Mouse (Mus musculus): ENCODE data around the gene Avil. TPM values are rescaled to one million over a fixed set of nuclear protein-coding genes. Genes with fewer than 3 reads are reported as not detected.

Avil gene
- polyA plus RNA-seq, 1 experiment from 2014 or later: 3.7 TPM

GRCm38 (mm10) chr10:127002056-127002455 lies 1.5 kb downstream of the Avil start:
- H3K9me3 ChIP-seq (ENCODE audit: control insufficient read depth, low read length): no peaks in the 10 kb centered on the region
- no peaks in the 10 kb centered on the region for H3K4me1 ChIP-seq (ENCODE audit: control insufficient read depth, insufficient read depth, low read depth, low read length)
- H3K27ac ChIP-seq (ENCODE audit: low read depth, low read length): no peak overlapping the region
- no peaks in the 10 kb centered on the region for H3K27me3 ChIP-seq (replicated peaks; ENCODE audit: control insufficient read depth, insufficient read depth, low read length)
- WGBS: 75% methylated on average over 1 of the region's 1 CpGs
- no peak for ATAC-seq
- no peak overlapping the region for H3K9ac ChIP-seq (ENCODE audit: low read depth, low read length)
- H3K36me3 ChIP-seq (ENCODE audit: control insufficient read depth, insufficient read depth, low read length): peaks cover 4% of the 10 kb centered on the region
- H3K4me2 ChIP-seq (ENCODE audit: low read length): no peak overlapping the region
- no peak overlapping the region for H3K4me3 ChIP-seq (ENCODE audit: low read length)

DNA sequence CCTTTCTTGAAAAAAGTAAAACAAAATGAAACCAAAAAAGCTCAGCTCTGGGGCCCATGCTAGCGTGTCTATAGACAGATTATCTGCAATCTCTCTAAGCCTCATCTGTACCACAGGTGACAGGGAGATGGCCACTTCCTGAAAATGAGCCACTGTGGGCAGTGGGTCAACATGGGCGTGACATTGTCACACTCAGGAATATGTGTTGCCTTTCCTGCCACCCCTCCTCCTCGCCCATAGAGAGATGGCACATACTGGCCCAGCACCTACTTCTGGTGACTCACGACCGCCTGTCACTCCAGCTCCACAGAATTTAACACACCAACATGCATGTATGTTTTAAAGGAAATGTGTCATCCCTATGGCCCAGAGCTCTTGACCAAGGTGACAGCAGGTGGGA lies 2.3 kb downstream of the Avil start:
- H3K4me3 ChIP-seq (ENCODE audit: low read length): no peak overlapping the region
- no peaks in the 10 kb centered on the region for H3K4me1 ChIP-seq (ENCODE audit: control insufficient read depth, insufficient read depth, low read depth, low read length)
- H3K9me3 ChIP-seq (ENCODE audit: control insufficient read depth, low read length): no peaks in the 10 kb centered on the region
- ATAC-seq: no peak
- no peaks in the 10 kb centered on the region; the same call in none of the 2 replicates for H3K36me3 ChIP-seq (ENCODE audit: control insufficient read depth, insufficient read depth, low read length)
- no peak overlapping the region for H3K9ac ChIP-seq (ENCODE audit: low read depth, low read length)
- 91% methylated on average over 5 of the region's 5 CpGs for WGBS
- H3K27ac ChIP-seq (ENCODE audit: low read depth, low read length): no peak overlapping the region
- no peak overlapping the region for H3K4me2 ChIP-seq (ENCODE audit: low read length)
- H3K27me3 ChIP-seq (replicated peaks; ENCODE audit: control insufficient read depth, insufficient read depth, low read length): no peaks in the 10 kb centered on the region

- no peak for ATAC-seq
- no peaks in the 10 kb centered on the region for H3K9me3 ChIP-seq (ENCODE audit: control insufficient read depth, low read length)
- no peak overlapping the region for H3K4me2 ChIP-seq (ENCODE audit: low read length)
- 87% methylated on average over 8 of the region's 8 CpGs for WGBS
- H3K4me3 ChIP-seq (ENCODE audit: low read length): no peak overlapping the region
- H3K36me3 ChIP-seq (ENCODE audit: control insufficient read depth, insufficient read depth, low read length): no peaks in the 10 kb centered on the region; the same call in none of the 2 replicates
- H3K9ac ChIP-seq (ENCODE audit: low read depth, low read length): no peak overlapping the region
- H3K4me1 ChIP-seq (ENCODE audit: control insufficient read depth, insufficient read depth, low read depth, low read length): no peaks in the 10 kb centered on the region
- H3K27ac ChIP-seq (ENCODE audit: low read depth, low read length): no peak overlapping the region
- no peaks in the 10 kb centered on the region for H3K27me3 ChIP-seq (replicated peaks; ENCODE audit: control insufficient read depth, insufficient read depth, low read length)
Observed at GRCm38 (mm10) chr10:127003334-127003733, 2.8 kb downstream of the Avil start.

DNA sequence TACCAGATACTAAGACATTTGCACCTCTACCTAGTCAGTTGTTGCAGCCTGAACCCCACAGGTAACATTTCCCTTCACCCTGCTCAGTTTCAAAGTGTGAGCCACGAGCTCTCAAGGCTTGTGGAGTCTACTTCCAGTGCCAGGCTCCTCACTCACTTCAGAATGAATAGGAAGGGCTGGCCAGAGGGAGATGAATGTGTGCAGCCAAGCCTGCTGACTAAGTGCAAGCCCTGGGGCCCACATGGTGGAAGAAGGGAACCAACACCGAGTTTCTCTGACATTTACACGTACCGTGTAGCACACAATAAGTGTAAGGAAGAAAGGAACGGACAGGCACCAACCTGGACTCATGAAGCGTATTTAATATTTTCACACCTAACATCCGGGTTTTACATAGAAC lies 3.3 kb downstream of the Avil start:
- no peaks in the 10 kb centered on the region for H3K9me3 ChIP-seq (ENCODE audit: control insufficient read depth, low read length)
- H3K9ac ChIP-seq (ENCODE audit: low read depth, low read length): no peak overlapping the region
- H3K4me3 ChIP-seq (ENCODE audit: low read length): no peak overlapping the region
- no peaks in the 10 kb centered on the region; the same call in 1 of the 2 replicates for H3K36me3 ChIP-seq (ENCODE audit: control insufficient read depth, insufficient read depth, low read length)
- WGBS: 72% methylated on average over 7 of the region's 7 CpGs
- no peak overlapping the region for H3K4me2 ChIP-seq (ENCODE audit: low read length)
- no peak overlapping the region for H3K27ac ChIP-seq (ENCODE audit: low read depth, low read length)
- H3K4me1 ChIP-seq (ENCODE audit: control insufficient read depth, insufficient read depth, low read depth, low read length): no peaks in the 10 kb centered on the region
- H3K27me3 ChIP-seq (replicated peaks; ENCODE audit: control insufficient read depth, insufficient read depth, low read length): no peaks in the 10 kb centered on the region
- ATAC-seq: no peak

GRCm38 (mm10) chr10:127016488-127016887 lies 16.0 kb downstream of the Avil start:
- H3K27me3 ChIP-seq (replicated peaks; ENCODE audit: control insufficient read depth, insufficient read depth, low read length): no peaks in the 10 kb centered on the region

DNA sequence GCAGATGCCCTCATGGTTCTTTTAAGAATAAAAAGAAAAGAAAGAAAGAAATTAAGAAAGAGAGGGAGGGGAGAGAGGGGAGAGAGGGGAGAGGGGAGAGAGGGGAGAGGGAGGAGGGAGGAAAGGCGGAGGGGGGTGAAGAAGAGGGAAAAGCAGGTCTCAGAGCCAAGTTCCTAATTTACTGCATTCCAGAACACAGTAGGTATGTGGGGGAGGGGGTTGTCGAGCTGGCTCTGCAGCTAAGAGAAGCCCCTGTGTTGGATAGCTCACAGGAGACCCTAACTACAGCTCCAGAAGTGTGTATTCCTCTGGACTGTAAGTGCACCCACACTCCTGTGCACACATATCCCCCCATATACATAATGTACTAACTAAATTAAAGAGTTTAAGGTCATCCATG lies 16.6 kb downstream of the Avil start:
- no peak for ATAC-seq
- no peaks in the 10 kb centered on the region for H3K27me3 ChIP-seq (replicated peaks; ENCODE audit: control insufficient read depth, insufficient read depth, low read length)
- no peak overlapping the region for H3K4me2 ChIP-seq (ENCODE audit: low read length)
- H3K4me1 ChIP-seq (ENCODE audit: control insufficient read depth, insufficient read depth, low read depth, low read length): no peaks in the 10 kb centered on the region
- no peaks in the 10 kb centered on the region for H3K9me3 ChIP-seq (ENCODE audit: control insufficient read depth, low read length)
- H3K27ac ChIP-seq (ENCODE audit: low read depth, low read length): no peak overlapping the region
- no peaks in the 10 kb centered on the region for H3K36me3 ChIP-seq (ENCODE audit: control insufficient read depth, insufficient read depth, low read length)
- no peak overlapping the region for H3K4me3 ChIP-seq (ENCODE audit: low read length)
- 36% methylated on average over 2 of the region's 2 CpGs for WGBS
- no peak overlapping the region for H3K9ac ChIP-seq (ENCODE audit: low read depth, low read length)

More at GRCm38 (mm10) chr10:127016488-127016887, 16.0 kb downstream of the Avil start:
- Histone ChIP-seq H3K9me3 (ENCODE audit: control insufficient read depth, low read length) (no peaks in the 10 kb centered on the region), H3K4me2 (ENCODE audit: low read length) (no peak overlapping the region), H3K9ac (ENCODE audit: low read depth, low read length) (no peak overlapping the region), H3K27ac (ENCODE audit: low read depth, low read length) (no peak overlapping the region), H3K4me3 (ENCODE audit: low read length) (no peak overlapping the region), H3K4me1 (ENCODE audit: control insufficient read depth, insufficient read depth, low read depth, low read length) (no peaks in the 10 kb centered on the region), H3K36me3 (ENCODE audit: control insufficient read depth, insufficient read depth, low read length) (no peaks in the 10 kb centered on the region)
- no peak for ATAC-seq
- WGBS: 63% methylated on average over 5 of the region's 5 CpGs

GRCm38 (mm10) chr10:127018422-127018821 lies 17.9 kb downstream of the Avil start:
- no peak overlapping the region for H3K4me3 ChIP-seq (ENCODE audit: low read length)
- no peak overlapping the region for H3K4me2 ChIP-seq (ENCODE audit: low read length)
- H3K4me1 ChIP-seq (ENCODE audit: control insufficient read depth, insufficient read depth, low read depth, low read length): no peaks in the 10 kb centered on the region
- peaks cover 6% of the 10 kb centered on the region for H3K36me3 ChIP-seq (ENCODE audit: control insufficient read depth, insufficient read depth, low read length)
- no peaks in the 10 kb centered on the region for H3K9me3 ChIP-seq (ENCODE audit: control insufficient read depth, low read length)
- no peak overlapping the region for H3K27ac ChIP-seq (ENCODE audit: low read depth, low read length)
- ATAC-seq: no peak
- WGBS: 76% methylated on average over 16 of the region's 16 CpGs
- no peaks in the 10 kb centered on the region for H3K27me3 ChIP-seq (replicated peaks; ENCODE audit: control insufficient read depth, insufficient read depth, low read length)
- no peak overlapping the region for H3K9ac ChIP-seq (ENCODE audit: low read depth, low read length)

DNA sequence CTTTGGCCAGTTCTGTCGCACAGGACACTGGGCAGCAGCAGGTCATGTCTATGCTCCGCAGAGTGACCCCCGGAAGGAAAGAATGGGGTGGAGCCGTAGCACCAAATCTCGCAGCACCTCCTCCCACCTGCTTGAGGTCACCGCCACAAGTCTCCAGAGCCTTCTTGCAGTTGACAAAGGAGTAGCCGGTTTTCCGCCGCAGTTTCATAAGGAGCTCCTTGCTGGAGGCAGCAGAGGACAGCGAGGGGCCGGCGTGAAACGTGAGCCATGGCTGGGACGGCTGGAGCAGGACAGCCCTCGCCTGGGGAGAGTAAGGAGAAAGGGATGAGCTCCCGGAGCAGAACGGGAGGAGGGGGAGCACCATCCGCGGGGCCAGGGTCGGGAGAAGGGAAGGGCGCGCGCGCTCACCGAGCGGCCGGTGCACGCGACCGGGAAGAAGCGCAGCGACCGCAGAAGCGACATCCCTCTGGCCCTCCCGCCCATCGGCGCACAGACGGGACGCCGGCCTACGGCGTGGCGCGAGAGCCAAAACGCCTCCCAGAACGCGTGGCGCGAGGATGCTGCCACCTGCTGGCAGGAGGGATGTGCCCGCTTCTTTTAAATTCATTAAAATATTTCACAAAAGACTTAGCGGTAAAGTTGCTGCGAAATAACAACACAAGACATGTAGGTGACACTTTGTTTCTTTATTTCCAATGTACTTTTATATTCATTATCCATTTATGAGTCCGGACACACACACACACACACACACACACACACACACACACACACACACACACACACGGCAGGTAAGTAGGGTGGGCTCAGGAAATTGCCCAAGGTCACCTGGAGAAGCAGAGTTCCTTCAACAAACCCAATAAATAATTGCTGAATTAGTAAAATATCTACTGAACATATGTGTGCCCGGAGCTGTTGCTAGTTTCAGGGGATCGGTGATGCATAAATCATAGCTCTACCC lies 30.1 kb downstream of the Avil start, which contains the start of gene Tsfm:
Tsfm (minus strand) TSS at position 505 of the 961 bp plus-strand sequence.
- WGBS: 6% methylated on average over 46 of the region's 56 CpGs
- ATAC-seq: peak; percentile 89
- Histone ChIP-seq H3K27me3 (replicated peaks; ENCODE audit: control insufficient read depth, insufficient read depth, low read length) (no peaks in the 10 kb centered on the region), H3K4me3 (ENCODE audit: low read length) (peak within 1 kb of the TSS; percentile 93), H3K4me1 (ENCODE audit: control insufficient read depth, insufficient read depth, low read depth, low read length) (peaks cover 6% of the 10 kb centered on the region), H3K36me3 (ENCODE audit: control insufficient read depth, insufficient read depth, low read length) (peaks cover 11% of the 10 kb centered on the region), H3K27ac (ENCODE audit: low read depth, low read length) (peak within 1 kb of the TSS; percentile 83), H3K4me2 (ENCODE audit: low read length) (peak within 1 kb of the TSS; percentile 84), H3K9ac (ENCODE audit: low read depth, low read length) (peak within 1 kb of the TSS; percentile 92), H3K9me3 (ENCODE audit: control insufficient read depth, low read length) (no peaks in the 10 kb centered on the region)

DNA sequence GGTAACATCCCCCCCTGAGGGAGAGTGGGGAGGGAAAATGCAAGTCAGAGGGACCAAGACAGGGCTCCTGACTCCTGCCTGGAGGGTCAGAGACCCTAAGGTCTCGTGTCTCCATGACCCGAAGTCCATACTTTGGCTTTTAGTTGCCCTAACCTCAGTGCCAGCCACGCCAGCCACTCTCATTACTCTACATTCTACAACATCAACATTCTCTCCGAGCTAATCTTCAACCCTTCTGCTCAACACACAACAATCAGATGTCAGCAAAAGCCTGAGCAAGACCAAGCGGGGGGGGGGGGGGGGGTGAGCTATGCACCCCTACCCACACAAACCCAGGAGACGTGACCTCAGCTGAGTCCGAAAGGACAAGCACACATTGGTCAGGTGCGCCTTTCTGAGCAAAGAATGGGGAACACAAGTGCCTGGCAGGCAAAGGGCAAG lies 32.8 kb downstream of the Avil start:
- ATAC-seq: no peak
- WGBS: 86% methylated on average over 8 of the region's 8 CpGs

More for the DNA sequence above, 32.8 kb downstream of the Avil start:
- Histone ChIP-seq H3K4me3 (ENCODE audit: low read length) (no peak overlapping the region), H3K27ac (ENCODE audit: low read depth, low read length) (no peak overlapping the region), H3K4me2 (ENCODE audit: low read length) (no peak overlapping the region), H3K36me3 (ENCODE audit: control insufficient read depth, insufficient read depth, low read length) (peaks cover 3% of the 10 kb centered on the region; the same call in 1 of the 2 replicates), H3K4me1 (ENCODE audit: control insufficient read depth, insufficient read depth, low read depth, low read length) (peaks cover 6% of the 10 kb centered on the region), H3K27me3 (replicated peaks; ENCODE audit: control insufficient read depth, insufficient read depth, low read length) (no peaks in the 10 kb centered on the region; the same call in 1 of the 2 replicates), H3K9ac (ENCODE audit: low read depth, low read length) (no peak overlapping the region), H3K9me3 (ENCODE audit: control insufficient read depth, low read length) (no peaks in the 10 kb centered on the region)
